Mouse (Mus musculus): Measurements from ENCODE around the gene Fgfr2.

Fgfr2 gene

DNA sequence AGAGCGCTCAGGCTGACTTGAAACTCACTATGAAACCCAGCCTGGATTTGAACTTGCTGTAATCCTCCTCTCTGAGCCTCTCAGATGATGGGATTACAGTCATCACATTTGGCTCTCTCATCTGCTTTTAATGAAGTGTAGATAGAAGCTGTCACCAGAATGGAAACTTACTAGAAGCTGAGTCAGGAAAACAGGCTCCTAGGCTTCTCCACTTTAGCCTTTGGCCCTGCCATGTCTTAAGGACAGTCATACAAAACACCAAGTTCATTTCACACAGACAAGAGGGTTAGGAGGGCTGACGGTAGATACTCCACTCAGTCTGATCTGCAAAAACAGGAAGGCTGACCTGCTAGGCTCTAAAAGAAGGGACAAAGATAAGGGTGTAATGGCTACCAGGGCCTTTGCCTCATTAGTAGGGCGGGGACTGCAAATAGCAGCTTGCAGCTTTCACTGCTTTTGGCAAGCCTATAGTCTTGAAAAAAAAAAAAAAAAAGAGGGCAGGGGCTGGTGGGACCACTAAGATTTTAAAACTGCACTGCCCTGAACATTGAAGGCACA, 357.4 kb downstream of the Fgfr2 start:
- in situ Hi-C loops (cut with MboI, MseI), result loop anchor here (5.0 to 25.0 kb wide), 2 partner anchors 37 to 1203 kb away; partner anchors contain the start of gene Bub3 (in 1 of the 2)

GRCm38 (mm10) chr7:132764896-132765491, 358.2 kb downstream of the Fgfr2 start:
- in situ Hi-C loops (cut with MboI, MseI), result loop anchor here (5.0 to 25.0 kb wide), 2 partner anchors 37 to 1203 kb away; partner anchors contain the start of gene Bub3 (in 1 of the 2)

GRCm38 (mm10) chr7:132764314-132764713, 358.8 kb downstream of the Fgfr2 start:
- in situ Hi-C loops (cut with MboI, MseI), result loop anchor here in 1 of 2 experiments (25.0 kb wide), 1 partner anchor 1202 kb away; the partner anchor contains the start of gene Bub3

- in situ Hi-C loops (cut with MboI, MseI), result loop anchor here in 1 of 2 experiments (25.0 kb wide), 1 partner anchor 1202 kb away; the partner anchor contains the start of gene Bub3
Measured at GRCm38 (mm10) chr7:132763911-132764310, 359.2 kb downstream of the Fgfr2 start.

- in situ Hi-C loops (cut with MboI, MseI), result loop anchor here in 1 of 2 experiments (25.0 kb wide), 1 partner anchor 1201 kb away; the partner anchor contains the start of gene Bub3
Measured at GRCm38 (mm10) chr7:132763351-132763750, 359.8 kb downstream of the Fgfr2 start.

DNA sequence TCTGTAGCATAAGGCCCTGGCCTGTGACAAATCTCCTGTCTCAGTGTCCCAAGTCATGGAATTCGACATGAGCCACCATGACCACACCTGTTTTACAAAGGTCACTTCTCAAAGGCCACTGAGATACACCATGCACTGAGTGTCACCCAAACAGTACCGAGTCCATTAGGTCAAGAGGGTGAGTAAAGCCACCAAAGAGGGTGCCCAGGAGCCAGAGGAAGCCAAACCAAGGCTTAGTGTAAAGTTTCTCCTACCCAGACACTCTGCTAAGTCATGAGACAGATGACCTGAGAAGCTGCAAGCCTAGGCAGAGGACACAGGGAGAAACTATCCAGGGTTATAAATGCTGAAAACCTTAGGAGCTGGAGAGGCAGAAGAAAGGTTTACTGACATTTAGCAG, 361.7 kb downstream of the Fgfr2 start:
- in situ Hi-C loops (cut with MboI, MseI), result loop anchor here in 1 of 2 experiments (25.0 kb wide), 1 partner anchor 1199 kb away; the partner anchor contains the start of gene Bub3

DNA sequence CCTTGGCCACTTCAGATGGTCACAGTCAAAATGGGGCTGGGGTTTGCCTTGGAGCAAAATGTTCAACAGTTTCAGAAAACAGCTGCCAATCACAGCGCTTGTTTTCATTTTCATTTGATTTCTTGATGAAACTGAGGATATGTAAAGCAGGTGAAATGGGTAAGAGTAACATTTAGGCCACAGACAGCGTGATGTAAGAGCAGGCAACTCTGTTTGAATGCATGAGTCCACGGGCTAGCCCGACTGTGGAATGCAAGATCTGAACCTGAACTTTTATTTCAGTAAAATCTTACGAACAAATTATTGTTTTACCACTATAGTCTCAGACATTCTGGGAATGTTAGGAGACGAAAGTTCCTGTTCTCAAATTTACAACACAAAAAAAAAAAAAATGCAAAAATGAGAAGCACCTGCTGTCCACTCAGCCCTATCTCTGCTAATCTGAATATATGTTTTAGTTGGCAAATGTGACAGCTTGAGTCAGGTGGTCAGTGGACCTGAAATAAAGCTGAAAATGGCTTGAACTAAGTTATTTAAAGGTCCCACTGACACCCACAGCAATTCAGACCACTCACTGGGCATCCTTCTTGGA, 362.5 kb downstream of the Fgfr2 start:
- in situ Hi-C loops (cut with MboI, MseI), result loop anchor here in 1 of 2 experiments (25.0 kb wide), 1 partner anchor 1198 kb away; the partner anchor contains the start of gene Bub3

DNA sequence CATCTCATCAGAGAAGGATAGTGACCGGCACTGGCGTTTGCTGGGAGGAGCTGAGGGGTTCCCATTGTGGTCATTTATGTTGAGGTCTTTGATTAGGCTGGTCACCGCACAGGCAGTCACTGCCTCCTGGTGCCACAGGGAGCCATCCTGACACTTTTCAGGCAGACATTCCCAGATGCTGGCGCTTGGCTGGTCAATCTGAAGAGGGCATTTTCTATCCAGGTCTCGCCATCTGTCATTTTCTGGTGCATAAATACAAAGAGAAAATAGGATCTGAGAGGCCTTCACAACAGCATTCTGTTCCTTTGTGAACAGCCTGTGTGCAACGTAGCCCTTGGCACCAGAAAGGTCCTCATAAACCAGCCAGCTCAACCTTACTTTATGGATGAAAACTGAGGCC, 363.2 kb downstream of the Fgfr2 start:
- in situ Hi-C loops (cut with MboI, MseI), result loop anchor here in 1 of 2 experiments (25.0 kb wide), 1 partner anchor 1198 kb away; the partner anchor contains the start of gene Bub3

- in situ Hi-C loops (cut with MboI, MseI), result loop anchor here in 1 of 2 experiments (25.0 kb wide), 1 partner anchor 1197 kb away; the partner anchor contains the start of gene Bub3
Measured at GRCm38 (mm10) chr7:132759405-132759891, 363.7 kb downstream of the Fgfr2 start.

GRCm38 (mm10) chr7:132758875-132759274, 364.3 kb downstream of the Fgfr2 start:
- in situ Hi-C loops (cut with MboI, MseI), result loop anchor here in 1 of 2 experiments (25.0 kb wide), 1 partner anchor 1197 kb away; the partner anchor contains the start of gene Bub3

DNA sequence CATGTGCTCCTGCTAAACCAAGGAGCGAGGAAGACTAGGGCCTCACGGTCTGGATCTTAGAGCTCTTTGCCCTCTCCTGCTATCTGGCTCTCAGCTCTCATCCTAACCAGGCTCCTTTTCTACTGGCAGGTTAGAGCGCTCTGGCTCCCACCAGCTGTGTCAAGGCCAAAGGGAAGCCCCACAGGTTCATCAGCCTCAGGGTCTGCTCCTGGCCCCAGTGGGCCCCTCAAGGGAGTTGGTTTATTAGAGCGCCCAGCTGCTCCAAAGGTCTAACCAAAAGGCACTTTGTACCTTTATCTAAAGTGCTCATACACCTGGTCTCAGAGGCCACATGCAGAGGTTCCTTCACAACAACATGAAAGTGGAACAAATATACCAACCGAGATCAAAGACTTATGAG, 366.8 kb downstream of the Fgfr2 start:
- in situ Hi-C loops (cut with MboI, MseI), result loop anchor here in 1 of 2 experiments (25.0 kb wide), 1 partner anchor 1194 kb away; the partner anchor contains the start of gene Bub3

- in situ Hi-C loops (cut with MboI, MseI), result loop anchor here in 1 of 2 experiments (25.0 kb wide), 1 partner anchor 1192 kb away; the partner anchor contains the start of gene Bub3
Measured at GRCm38 (mm10) chr7:132754389-132754750, 368.8 kb downstream of the Fgfr2 start.

DNA sequence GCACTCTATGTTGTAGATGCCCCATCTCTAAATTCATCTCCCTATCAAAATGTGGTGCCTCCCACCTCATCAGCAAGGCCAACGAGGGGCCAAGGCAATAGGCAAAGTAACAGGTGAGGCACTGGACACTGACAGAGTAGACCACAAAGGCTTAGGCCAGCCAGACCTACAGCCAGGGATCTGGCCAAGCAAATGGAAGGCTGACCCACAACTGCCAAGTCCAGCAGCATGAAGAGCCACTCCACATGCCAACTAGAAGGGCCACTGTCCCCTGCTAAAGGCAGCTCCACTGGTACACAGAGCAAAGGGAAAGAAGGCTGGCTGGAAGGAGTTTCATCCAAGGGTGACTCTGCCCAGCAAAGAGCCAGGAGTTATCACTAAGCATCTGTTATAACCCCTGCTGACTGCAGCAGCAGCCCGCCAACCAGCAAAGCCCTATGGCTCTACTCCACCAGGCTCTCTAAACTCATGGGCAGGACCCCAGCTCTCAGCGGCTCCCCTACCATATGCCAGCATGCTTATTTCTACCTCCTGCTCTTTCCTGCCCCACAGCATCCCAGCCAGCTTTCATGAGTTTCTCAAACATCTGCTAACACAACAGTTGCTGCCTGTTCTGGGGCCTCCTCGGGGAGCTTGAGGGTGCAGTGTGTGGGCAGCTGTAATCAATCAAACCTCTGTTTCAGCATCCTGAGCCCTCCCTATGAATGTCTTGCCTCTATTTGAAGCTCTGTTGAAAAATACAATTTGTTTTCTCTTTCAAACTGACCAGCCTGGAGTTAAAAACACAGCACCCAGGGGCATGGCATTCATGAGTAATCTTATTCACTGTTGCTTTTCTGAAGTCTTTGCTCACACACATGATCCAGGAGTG, 369.4 kb downstream of the Fgfr2 start:
- in situ Hi-C loops (cut with MboI, MseI), result loop anchor here in 1 of 2 experiments (25.0 kb wide), 1 partner anchor 1191 kb away; the partner anchor contains the start of gene Bub3

- in situ Hi-C loops (cut with MboI, MseI), result loop anchor here in 1 of 2 experiments (25.0 kb wide), 1 partner anchor 1189 kb away; the partner anchor contains the start of gene Bub3
Measured at GRCm38 (mm10) chr7:132751716-132752115, 371.4 kb downstream of the Fgfr2 start.

GRCm38 (mm10) chr7:132749504-132749903, 373.6 kb downstream of the Fgfr2 start:
- in situ Hi-C loops (cut with MboI, MseI), result no loop called here

GRCm38 (mm10) chr7:132748076-132748769, 374.9 kb downstream of the Fgfr2 start:
- in situ Hi-C loops (cut with MboI, MseI), result no loop called here

- in situ Hi-C loops (cut with MboI, MseI), result no loop called here
Measured at GRCm38 (mm10) chr7:132747096-132747495, 376.1 kb downstream of the Fgfr2 start.

- in situ Hi-C loops (cut with MboI, MseI), result no loop called here
Measured at GRCm38 (mm10) chr7:132742912-132743311, 380.2 kb downstream of the Fgfr2 start.

GRCm38 (mm10) chr7:132739829-132740228, 383.3 kb downstream of the Fgfr2 start:
- in situ Hi-C loops (cut with MboI, MseI), result no loop called here

GRCm38 (mm10) chr7:132738844-132739243, 384.3 kb downstream of the Fgfr2 start:
- in situ Hi-C loops (cut with MboI, MseI), result no loop called here

All from T-helper 17 cell (primary cell).